Mouse (Mus musculus) olfactory bulb, adult 2 months (tissue): ENCODE measurements around the gene Eaf2. TPM values are rescaled to one million over a fixed set of nuclear protein-coding genes. Genes with fewer than 3 reads are reported as not detected.

ENCODE experiments used
- H3K27ac ChIP-seq: fragments of 200-500 bp; 2 replicates; pipeline ENCODE4 v1.5.1; 2012; ENCODE audit warnings: low read depth, low read length; ENCODE audit not compliant: insufficient read depth
- H3K4me1 ChIP-seq: fragments of 200-500 bp; 2 replicates; pipeline ENCODE4 v1.6.1; 2012; ENCODE audit warnings: low read length; ENCODE audit not compliant: control insufficient read depth, insufficient read depth
- H3K4me3 ChIP-seq: fragments of 200-500 bp; 2 replicates; pipeline ENCODE4 v1.5.1; 2012; ENCODE audit warnings: mild to moderate bottlenecking, low read depth, low read length, moderate library complexity; ENCODE audit not compliant: insufficient read depth
- CTCF ChIP-seq: fragments of 200-500 bp; IDR thresholded peaks from 2 replicates; pipeline ENCODE4 v1.5.1; 2012; ENCODE audit warnings: low read depth, mild to moderate bottlenecking, low read length, moderate library complexity; ENCODE audit not compliant: insufficient read depth
- POLR2A ChIP-seq: fragments of 200-500 bp; IDR thresholded peaks from 2 replicates; pipeline ENCODE4 v1.6.1; 2012; ENCODE audit warnings: mild to moderate bottlenecking, low read depth, low read length, moderate library complexity; ENCODE audit not compliant: insufficient read depth
- WGBS: fragments of 180-500 bp; shearing (Covaris S2); methylation state at CpG from one replicate; pipeline ENCODE4 v1.1.7; 2018; 5-methylcytosine and 5-hydroxymethylcytosine counted together
- polyA plus RNA-seq: library from polyadenylated mRNA; stranded (reverse); fragments of >200 nt; gene quantifications from 2 replicates; pipeline ENCODE4 v1.2.4, GENCODE M21; 2012; ENCODE audit warnings: low replicate concordance; ENCODE audit not compliant: missing spikeins, insufficient read depth, insufficient read length

The Eaf2 gene
- polyA plus RNA-seq, 1 experiment = not detected

GRCm38 (mm10) chr16:36747767-36748166 is 127.0 kb downstream of the Eaf2 start:
- 83% methylated on average over 2 of the region's 2 CpGs for WGBS
- no peak overlapping the region for H3K4me3 ChIP-seq
- no peak overlapping the region for H3K27ac ChIP-seq
- H3K4me1 ChIP-seq = no peaks in the 10 kb centered on the region
- TF ChIP-seq CTCF (no peak), POLR2A (no peak)

- H3K4me3 ChIP-seq = no peak overlapping the region
- H3K27ac ChIP-seq = no peak overlapping the region
- 87% methylated on average over 4 of the region's 4 CpGs for WGBS
- TF ChIP-seq POLR2A (no peak), CTCF (no peak)
- H3K4me1 ChIP-seq = no peaks in the 10 kb centered on the region
Observed at GRCm38 (mm10) chr16:36747068-36747467, 127.7 kb downstream of the Eaf2 start.

- Histone ChIP-seq H3K4me1 (no peaks in the 10 kb centered on the region), H3K4me3 (no peak overlapping the region), H3K27ac (no peak overlapping the region)
- WGBS = 96% methylated on average over 8 of the region's 8 CpGs
- no peak for TF ChIP-seq POLR2A
Observed at GRCm38 (mm10) chr16:36743580-36743979, 131.2 kb downstream of the Eaf2 start.

Other genes with a start within 250 kb of the Eaf2 start
- gene Cd86, start 208.9 kb downstream of the Eaf2 start, polyA plus RNA-seq = not detected in 2 replicates
- gene Ildr1, start 181.0 kb downstream of the Eaf2 start, polyA plus RNA-seq = not detected in 2 replicates
- not detected in 2 replicates for gene Slc15a2, start 90.0 kb downstream of the Eaf2 start, polyA plus RNA-seq
- not detected in 2 replicates for gene Iqcb1, start 46.6 kb downstream of the Eaf2 start, polyA plus RNA-seq
- gene Golgb1, start 137 bp upstream of the Eaf2 start, polyA plus RNA-seq = 36.6 TPM in 1 of 2 replicates, not detected in the other
- 152 TPM in 1 of 2 replicates, not detected in the other for gene Hcls1, start 60.0 kb upstream of the Eaf2 start, polyA plus RNA-seq
- not detected in 2 replicates for gene Fbxo40, start 115.5 kb upstream of the Eaf2 start, polyA plus RNA-seq
- gene Polq, start 136.8 kb upstream of the Eaf2 start, polyA plus RNA-seq = not detected in 2 replicates